Mouse (Mus musculus): Measurements from ENCODE around the gene Olfr718-ps1.
"Not testable (repeated sequence)": the region's sequence is repeated elsewhere in the genome, so short reads cannot be mapped to it uniquely, and the experiment has no call there.

DNA sequence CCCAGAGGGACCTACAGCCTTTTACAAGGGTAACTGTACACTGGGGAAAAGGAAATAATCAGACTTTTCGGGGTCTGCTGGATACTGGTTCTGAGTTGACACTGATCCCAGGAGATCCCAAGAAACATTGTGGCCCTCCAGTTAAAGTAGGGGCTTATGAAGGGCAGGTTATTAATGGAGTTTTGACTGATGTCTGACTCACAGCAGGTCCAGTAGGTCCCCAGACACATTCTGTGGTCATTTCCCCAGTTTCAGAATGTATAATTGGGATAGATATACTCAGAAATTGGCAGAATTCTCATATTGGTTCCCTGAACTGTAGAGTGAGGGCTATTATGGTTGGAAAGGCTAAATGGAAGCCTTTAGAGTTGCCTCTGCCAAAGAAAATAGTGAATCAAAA is 40.6 kb upstream of the Olfr718-ps1 start:
- TF ChIP-seq POLR2A (IDR thresholded peaks at IDR 0.05; ENCODE audit: low read depth, low read length); CTCF (IDR thresholded peaks at IDR 0.05; ENCODE audit: extremely low read depth, insufficient read length, insufficient replicate concordance, low read depth, low read length): not testable (repeated sequence)
